Mouse (Mus musculus) layer of hippocampus, adult 11-12 months (tissue): ENCODE measurements around the gene Tec.
A peak's percentile ranks its signal among the peaks of the same experiment; 100 is the strongest.

Experiments used
- DNase-seq: peaks from one replicate; pipeline ENCODE4 v3.0.0; 2022; ENCODE audit warnings: low spot score

Gene Tec

DNA sequence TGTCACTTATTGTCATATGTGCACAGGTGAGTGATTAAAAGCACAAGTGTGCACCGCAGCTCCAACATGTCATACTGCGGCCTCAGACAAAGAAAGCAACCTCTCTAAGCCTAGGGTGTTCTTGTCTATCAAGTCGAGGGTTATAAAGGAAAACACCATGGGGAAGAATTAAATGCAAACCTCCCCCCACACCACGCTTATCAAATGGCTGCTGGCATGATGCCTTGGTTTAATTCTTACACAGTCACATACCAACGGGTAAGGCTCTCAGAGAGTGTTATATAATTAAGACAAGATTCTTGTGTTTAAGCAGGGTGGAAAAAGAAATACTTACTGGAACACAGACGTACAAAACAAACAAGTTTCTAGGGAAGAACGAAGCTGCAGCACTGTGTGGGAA, 132.5 kb downstream of the Tec start:
- DNase-seq, result no peak

DNA sequence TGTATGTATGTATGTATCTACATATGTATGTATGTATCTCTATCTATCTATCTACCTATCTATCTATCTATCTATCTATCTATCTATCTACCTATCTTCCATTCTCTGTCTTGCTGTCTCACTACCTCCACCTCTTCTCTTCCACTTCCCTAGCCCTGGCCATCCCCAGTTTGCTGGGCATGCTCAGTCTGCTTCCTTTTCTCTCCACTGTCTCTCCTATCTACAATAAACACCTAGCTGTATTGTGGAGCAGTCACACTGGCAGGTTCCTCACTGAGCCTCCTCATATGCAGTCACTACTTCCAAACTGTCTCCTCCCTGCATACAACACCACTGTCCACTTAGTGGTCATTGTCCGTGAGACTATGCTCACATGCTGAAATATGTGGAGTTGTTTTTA, 135.4 kb downstream of the Tec start:
- DNase-seq, result no peak

DNA sequence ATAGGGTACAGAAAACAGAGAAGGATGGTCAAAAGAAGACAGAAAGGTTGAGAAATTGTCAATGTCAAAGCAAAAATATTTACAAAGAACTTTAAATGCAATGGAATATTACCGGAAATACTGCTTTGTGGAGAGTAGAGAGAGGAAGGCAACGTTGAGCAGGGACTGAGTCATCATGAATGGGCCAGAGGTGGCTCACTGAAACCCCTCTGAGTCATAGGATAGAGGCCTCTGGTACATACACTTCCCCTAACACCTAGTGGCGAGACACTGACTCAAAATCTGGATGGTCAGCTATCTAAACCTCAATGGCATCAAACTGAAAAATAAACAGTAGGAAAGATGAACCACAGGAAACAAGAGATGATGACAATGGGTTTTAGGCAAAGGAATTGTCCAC, 142.9 kb downstream of the Tec start:
- no peak for DNase-seq

DNA sequence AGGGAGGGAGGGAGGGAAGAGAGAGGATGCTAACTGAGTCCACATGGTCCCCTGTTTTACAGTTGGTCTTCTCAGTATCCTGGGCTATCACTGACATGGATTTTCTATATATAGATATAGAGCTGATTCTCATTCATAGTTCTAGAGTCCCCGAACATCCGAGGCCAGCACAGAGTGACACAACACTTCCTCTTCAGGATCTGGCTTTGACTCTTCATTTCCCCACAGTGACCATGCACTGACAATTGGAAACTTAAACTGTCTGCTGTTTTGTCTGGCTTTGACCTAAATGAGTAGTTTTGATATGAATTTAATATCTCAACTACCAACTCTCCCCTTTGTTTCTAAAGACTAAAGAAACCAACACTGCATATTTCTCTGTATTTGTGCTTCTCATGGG, 144.9 kb downstream of the Tec start:
- no peak for DNase-seq

DNA sequence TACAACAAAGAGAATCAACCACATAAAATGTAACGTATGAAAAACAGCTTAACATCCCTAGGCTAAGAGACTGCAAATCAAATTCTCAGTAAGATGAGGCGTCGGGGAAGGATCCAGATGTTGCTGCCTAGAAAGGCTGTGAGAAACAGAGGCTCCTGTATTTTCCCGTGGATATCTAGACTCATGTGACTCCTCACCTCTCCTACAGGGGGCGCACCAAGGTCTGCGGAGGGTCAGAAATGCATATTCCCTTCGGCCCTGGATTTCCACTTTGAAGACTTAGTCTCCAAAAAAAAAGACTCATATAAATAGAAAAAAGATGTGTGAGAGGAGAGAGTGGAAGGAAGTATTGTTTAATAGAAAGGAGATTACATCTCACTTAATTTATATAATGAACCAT, 147.7 kb downstream of the Tec start:
- DNase-seq, result no peak

DNA sequence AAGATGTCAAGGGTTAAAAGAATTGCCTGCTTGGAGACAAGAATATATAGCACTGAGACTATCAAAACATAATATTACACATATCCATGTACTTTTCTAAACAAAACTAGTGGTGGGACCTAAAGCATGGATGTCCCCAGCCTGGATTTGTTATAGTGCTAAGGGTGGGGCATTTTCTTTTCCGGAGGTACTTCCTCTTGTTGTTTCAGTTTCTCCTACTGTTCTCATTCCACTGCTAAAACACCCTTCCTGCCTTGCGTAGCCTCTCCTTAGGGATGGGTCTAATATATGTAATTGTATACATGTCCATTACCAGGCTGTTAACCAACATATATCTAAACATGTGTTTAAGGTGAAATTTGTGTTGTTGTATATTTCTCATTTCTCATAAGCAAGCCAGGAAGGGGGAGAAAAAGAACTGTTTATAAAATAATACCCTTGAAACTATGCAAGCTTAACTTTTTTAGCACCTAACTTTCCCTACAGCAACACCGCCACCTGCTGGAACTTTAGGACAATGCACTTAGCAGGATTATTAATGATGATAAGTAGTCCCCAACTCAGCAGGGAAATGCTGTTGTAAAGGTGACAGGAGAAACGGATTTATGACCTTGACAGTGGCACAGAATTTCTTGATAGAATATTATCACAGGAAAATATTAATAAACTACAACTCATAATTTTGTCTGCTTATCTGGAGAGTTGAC, 157.6 kb downstream of the Tec start:
- DNase-seq, result peak; percentile 66

DNA sequence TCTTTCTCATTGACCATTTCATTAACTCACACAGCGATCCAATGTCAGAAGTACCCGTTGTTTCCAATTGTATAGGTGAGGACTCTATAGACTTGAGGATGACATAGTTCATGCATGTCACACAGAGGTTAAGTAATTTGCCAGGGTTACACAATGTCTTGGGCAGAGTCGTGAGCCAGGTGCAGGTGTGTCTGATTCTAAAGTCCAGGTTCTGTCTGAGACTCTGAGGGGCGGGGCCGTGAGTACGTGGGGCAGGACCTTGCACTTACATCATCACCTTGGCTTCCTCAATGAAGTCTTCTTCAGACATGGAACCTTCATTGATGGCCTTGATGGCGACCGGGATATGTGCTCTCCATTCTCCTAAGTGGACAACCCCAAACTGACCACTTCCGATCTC, 158.3 kb downstream of the Tec start:
- DNase-seq, result no peak

DNA sequence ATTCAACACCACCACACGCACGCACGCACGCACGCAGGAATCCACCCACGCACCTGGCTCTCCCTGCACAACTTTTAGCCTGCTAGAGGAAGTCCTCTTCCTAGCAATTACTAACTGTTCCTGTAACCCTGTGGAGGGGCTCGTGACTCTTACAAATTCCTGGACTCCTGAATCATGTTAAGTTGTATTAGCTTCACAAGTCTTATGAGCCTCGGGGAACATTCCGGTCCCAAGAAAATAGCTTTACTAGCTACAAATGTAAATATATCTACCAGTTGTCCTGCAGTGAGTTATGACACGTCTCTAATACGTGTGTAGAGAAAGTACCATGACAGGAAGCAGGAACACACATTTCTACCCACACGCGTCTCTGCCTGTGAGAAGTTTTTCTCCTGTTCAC, 158.8 kb downstream of the Tec start:
- no peak for DNase-seq

DNA sequence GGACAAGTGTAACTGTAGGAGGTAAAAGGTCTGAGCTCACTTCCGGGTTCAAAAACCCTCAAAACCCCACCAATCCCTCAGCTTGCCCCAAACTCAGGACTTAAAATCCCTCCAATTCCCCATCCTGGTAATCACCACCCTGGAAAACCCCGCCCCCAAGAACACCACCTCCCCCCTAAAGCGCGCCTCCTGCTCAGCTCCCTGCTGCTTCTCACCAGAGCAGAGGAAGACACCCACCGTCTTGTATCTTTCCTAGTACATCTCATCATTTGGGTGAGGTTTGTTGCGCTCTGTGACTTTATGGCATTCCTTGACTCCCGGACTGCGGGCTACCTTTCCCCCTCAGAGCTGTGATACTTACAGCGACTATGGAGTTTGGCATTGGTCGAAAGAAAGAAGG, 161.6 kb downstream of the Tec start:
- DNase-seq, result no peak

DNA sequence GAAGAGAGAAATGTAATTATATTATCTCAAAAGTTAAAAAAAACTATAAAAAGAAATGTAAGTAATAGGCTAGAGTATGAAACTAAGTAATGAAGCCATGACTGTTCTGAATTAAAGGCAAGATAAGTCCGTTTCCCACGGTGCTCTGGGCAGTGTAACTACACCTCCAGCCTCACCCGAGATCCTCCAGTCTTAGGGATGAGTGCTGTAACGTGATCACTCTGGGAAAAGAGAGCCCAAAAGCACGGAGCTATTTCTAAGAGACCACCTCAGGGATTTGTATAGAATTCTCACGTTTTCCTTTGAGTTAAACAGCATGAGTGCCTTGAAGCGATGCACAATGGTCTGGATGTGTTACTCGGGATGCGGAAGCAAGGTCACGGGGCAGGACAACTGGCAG, 162.2 kb downstream of the Tec start:
- DNase-seq, result no peak
